Mouse (Mus musculus): Measurements from ENCODE around the gene Cdk5. TPM values are rescaled to one million over a fixed set of nuclear protein-coding genes. Genes with fewer than 3 reads are reported as not detected.

The Cdk5 gene
- polyA plus RNA-seq, 1 experiment from 2014 or later: 35.5 TPM

GRCm38 (mm10) chr5:24445428-24446080 lies 22.2 kb upstream of the Cdk5 start:
- Histone ChIP-seq H3K4me1 (ENCODE audit: insufficient read depth) (peaks cover 14% of the 10 kb centered on the region; the same call in 1 of the 2 replicates), H3K27ac (ENCODE audit: low read depth) (peak overlapping the region; percentile 88), H3K36me3 (ENCODE audit: insufficient read depth) (peaks cover 29% of the 10 kb centered on the region), H3K4me2 (peak overlapping the region; percentile 98), H3K9ac (peak overlapping the region; percentile 89), H3K27me3 (ENCODE audit: insufficient read depth, low read length) (no peaks in the 10 kb centered on the region), H3K9me3 (ENCODE audit: low read depth, low read length) (no peaks in the 10 kb centered on the region), H3K4me3 (ENCODE audit: low read depth, low read length) (peak overlapping the region; percentile 86)
- DNase-seq: no peak
- TF ChIP-seq CTCF (IDR thresholded peaks at IDR 0.05; ENCODE audit: low read depth): peak; percentile 19; the same call in 1 of the 2 replicates
- peak; percentile 1; the same call in 1 of the 2 replicates for ATAC-seq (ENCODE audit: insufficient read depth)
- WGBS: 54% methylated on average over 20 of the region's 20 CpGs

- no peak for TF ChIP-seq CTCF (IDR thresholded peaks at IDR 0.05; ENCODE audit: low read depth)
- 1% methylated on average over 60 of the region's 60 CpGs for WGBS
- ATAC-seq (ENCODE audit: insufficient read depth) (peak; percentile 86), DNase-seq (peak; percentile 98)
- H3K9me3 ChIP-seq (ENCODE audit: low read depth, low read length): no peaks in the 10 kb centered on the region
- H3K27me3 ChIP-seq (ENCODE audit: insufficient read depth, low read length): no peaks in the 10 kb centered on the region
- H3K36me3 ChIP-seq (ENCODE audit: insufficient read depth): peaks cover 35% of the 10 kb centered on the region
- H3K4me3 ChIP-seq (ENCODE audit: low read depth, low read length): peak within 1 kb of the TSS; percentile 86
- peaks cover 14% of the 10 kb centered on the region; the same call in 1 of the 2 replicates for H3K4me1 ChIP-seq (ENCODE audit: insufficient read depth)
- peak within 1 kb of the TSS; percentile 98 for H3K4me2 ChIP-seq
- peak within 1 kb of the TSS; percentile 89 for H3K9ac ChIP-seq
- peak within 1 kb of the TSS; percentile 88 for H3K27ac ChIP-seq (ENCODE audit: low read depth)
Observed at GRCm38 (mm10) chr5:24444746-24445427, 21.6 kb upstream of the Cdk5 start, which contains the start of gene Fastk. Gene Fastk (minus strand): TSS chr5:24445287.

GRCm38 (mm10) chr5:24443927-24444326 lies 20.6 kb upstream of the Cdk5 start:
- no peak for TF ChIP-seq CTCF (IDR thresholded peaks at IDR 0.05; ENCODE audit: low read depth)
- Histone ChIP-seq H3K27ac (ENCODE audit: low read depth) (no peak overlapping the region), H3K9me3 (ENCODE audit: low read depth, low read length) (no peaks in the 10 kb centered on the region), H3K27me3 (ENCODE audit: insufficient read depth, low read length) (no peaks in the 10 kb centered on the region), H3K36me3 (ENCODE audit: insufficient read depth) (peaks cover 45% of the 10 kb centered on the region), H3K4me3 (ENCODE audit: low read depth, low read length) (peak overlapping the region; percentile 86), H3K4me1 (ENCODE audit: insufficient read depth) (peaks cover 14% of the 10 kb centered on the region; the same call in 1 of the 2 replicates), H3K4me2 (peak overlapping the region; percentile 98), H3K9ac (peak overlapping the region; percentile 89)
- ATAC-seq (ENCODE audit: insufficient read depth): no peak
- DNase-seq: no peak
- WGBS: 76% methylated on average over 12 of the region's 12 CpGs

- DNase-seq (no peak), ATAC-seq (ENCODE audit: insufficient read depth) (no peak)
- no peaks in the 10 kb centered on the region for H3K9me3 ChIP-seq (ENCODE audit: low read depth, low read length)
- no peak overlapping the region for H3K27ac ChIP-seq (ENCODE audit: low read depth)
- H3K27me3 ChIP-seq (ENCODE audit: insufficient read depth, low read length): no peaks in the 10 kb centered on the region
- 90% methylated on average over 7 of the region's 7 CpGs for WGBS
- TF ChIP-seq CTCF (IDR thresholded peaks at IDR 0.05; ENCODE audit: low read depth): no peak
- no peak overlapping the region for H3K9ac ChIP-seq
- H3K36me3 ChIP-seq (ENCODE audit: insufficient read depth): peaks cover 51% of the 10 kb centered on the region
- peaks cover 14% of the 10 kb centered on the region; the same call in 1 of the 2 replicates for H3K4me1 ChIP-seq (ENCODE audit: insufficient read depth)
- no peak overlapping the region; the same call in 1 of the 2 replicates for H3K4me2 ChIP-seq
- no peak overlapping the region; the same call in 1 of the 2 replicates for H3K4me3 ChIP-seq (ENCODE audit: low read depth, low read length)
Observed at GRCm38 (mm10) chr5:24443204-24443603, 19.9 kb upstream of the Cdk5 start.

GRCm38 (mm10) chr5:24442029-24442428 lies 18.7 kb upstream of the Cdk5 start:
- no peak overlapping the region for H3K9ac ChIP-seq
- no peak overlapping the region for H3K27ac ChIP-seq (ENCODE audit: low read depth)
- H3K9me3 ChIP-seq (ENCODE audit: low read depth, low read length): no peaks in the 10 kb centered on the region
- ATAC-seq (ENCODE audit: insufficient read depth) (no peak), DNase-seq (no peak)
- H3K4me1 ChIP-seq (ENCODE audit: insufficient read depth): peaks cover 14% of the 10 kb centered on the region; the same call in 1 of the 2 replicates
- peaks cover 57% of the 10 kb centered on the region for H3K36me3 ChIP-seq (ENCODE audit: insufficient read depth)
- H3K4me2 ChIP-seq: no peak overlapping the region
- WGBS: 83% methylated on average over 9 of the region's 9 CpGs
- no peak for TF ChIP-seq CTCF (IDR thresholded peaks at IDR 0.05; ENCODE audit: low read depth)
- H3K4me3 ChIP-seq (ENCODE audit: low read depth, low read length): no peak overlapping the region
- no peaks in the 10 kb centered on the region for H3K27me3 ChIP-seq (ENCODE audit: insufficient read depth, low read length)

- H3K27ac ChIP-seq (ENCODE audit: low read depth): no peak overlapping the region
- 90% methylated on average over 8 of the region's 8 CpGs for WGBS
- DNase-seq (no peak), ATAC-seq (ENCODE audit: insufficient read depth) (no peak)
- no peak for TF ChIP-seq CTCF (IDR thresholded peaks at IDR 0.05; ENCODE audit: low read depth)
- H3K27me3 ChIP-seq (ENCODE audit: insufficient read depth, low read length): no peaks in the 10 kb centered on the region
- no peak overlapping the region for H3K9ac ChIP-seq
- H3K9me3 ChIP-seq (ENCODE audit: low read depth, low read length): no peaks in the 10 kb centered on the region
- no peak overlapping the region for H3K4me3 ChIP-seq (ENCODE audit: low read depth, low read length)
- H3K4me1 ChIP-seq (ENCODE audit: insufficient read depth): peaks cover 14% of the 10 kb centered on the region; the same call in 1 of the 2 replicates
- no peak overlapping the region for H3K4me2 ChIP-seq
- H3K36me3 ChIP-seq (ENCODE audit: insufficient read depth): peaks cover 65% of the 10 kb centered on the region
Observed at GRCm38 (mm10) chr5:24441187-24441586, 17.9 kb upstream of the Cdk5 start.

- no peak for ATAC-seq (ENCODE audit: insufficient read depth)
- H3K4me1 ChIP-seq (ENCODE audit: insufficient read depth): no peaks in the 10 kb centered on the region
- 86% methylated on average over 8 of the region's 8 CpGs for WGBS
- no peak for TF ChIP-seq CTCF (IDR thresholded peaks at IDR 0.05; ENCODE audit: low read depth)
- no peaks in the 10 kb centered on the region for H3K27me3 ChIP-seq (ENCODE audit: insufficient read depth, low read length)
- H3K4me2 ChIP-seq: no peak overlapping the region
- no peak for DNase-seq
- H3K27ac ChIP-seq (ENCODE audit: low read depth): no peak overlapping the region
- H3K9me3 ChIP-seq (ENCODE audit: low read depth, low read length): no peaks in the 10 kb centered on the region
- H3K4me3 ChIP-seq (ENCODE audit: low read depth, low read length): no peak overlapping the region
- H3K36me3 ChIP-seq (ENCODE audit: insufficient read depth): peaks cover 90% of the 10 kb centered on the region
- no peak overlapping the region for H3K9ac ChIP-seq
Observed at GRCm38 (mm10) chr5:24433993-24434392, 10.7 kb upstream of the Cdk5 start.

Data from lung, embryonic 14.5 days (tissue).